Comparison of ENCODE assay signal across 9 mouse cellular contexts in genomic region chr12:33592938-33593337, GRCm38 (mm10).
DNase-seq lines count a peak whose midpoint lies in the region; ATAC-seq and TF ChIP-seq lines count a peak whose summit lies in the region.
"Had no signal": no experiment of that assay in that cellular context is flagged by ENCODE, and none has a peak within 500 bp of the region (broad histone marks: within the 10 kb centered on the region; RNA-seq: fewer than 3 reads in every experiment).

No protein-coding gene starts in this region.

- no peak overlapping the region for H3K27ac ChIP-seq in cerebellum, adult 2 months (ENCODE audit: insufficient read depth, low read length)
- no peak overlapping the region for H3K27ac ChIP-seq in lung, embryonic 15.5 days
- H3K27ac ChIP-seq in intestine, embryonic 16.5 days (ENCODE audit: low read length), result no peak overlapping the region
- peak overlapping the region; percentile 25; the same call in 1 of the 2 replicates for H3K27ac ChIP-seq in olfactory bulb, adult 2 months (ENCODE audit: insufficient read depth, low read depth, low read length)

- ATAC-seq in lung, embryonic 15.5 days (ENCODE audit: borderline replicate concordance, extremely low read depth, low FRiP score, low TSS enrichment), result no peak
- ATAC-seq in intestine, embryonic 16.5 days, result no peak

- H3K36me3 ChIP-seq in lung, embryonic 15.5 days, result no peaks in the 10 kb centered on the region
- no peaks in the 10 kb centered on the region for H3K36me3 ChIP-seq in intestine, embryonic 16.5 days (ENCODE audit: control insufficient read depth, insufficient read depth, low read length)

- H3K4me1 ChIP-seq in cerebellum, adult 2 months (ENCODE audit: control insufficient read depth, insufficient read depth, low read length), result no peaks in the 10 kb centered on the region
- H3K4me1 ChIP-seq in lung, embryonic 15.5 days, result no peaks in the 10 kb centered on the region
- H3K4me1 ChIP-seq in intestine, embryonic 16.5 days (ENCODE audit: control insufficient read depth, insufficient read depth, low read length), result 0 out of 2 replicates have a peak, but pooled peaks cover 3% of the 10 kb centered on the region
- H3K4me1 ChIP-seq in olfactory bulb, adult 2 months (ENCODE audit: control insufficient read depth, insufficient read depth, low read length), result 0 out of 2 replicates have a peak, but pooled peaks cover 2% of the 10 kb centered on the region

- H3K9me3 ChIP-seq in lung, embryonic 15.5 days, result no peaks in the 10 kb centered on the region
- H3K9me3 ChIP-seq in intestine, embryonic 16.5 days (ENCODE audit: control insufficient read depth, low read length), result no peaks in the 10 kb centered on the region

- TF ChIP-seq CTCF in cerebellum, adult 2 months (IDR thresholded peaks at IDR 0.05; ENCODE audit: borderline replicate concordance, insufficient read depth, low read depth, low read length), result no peak
- no peak for TF ChIP-seq CTCF in olfactory bulb, adult 2 months (IDR thresholded peaks at IDR 0.05; ENCODE audit: insufficient read depth, low read depth, low read length)

- H3K9ac ChIP-seq in lung, embryonic 15.5 days, result no peak overlapping the region
- H3K9ac ChIP-seq in intestine, embryonic 16.5 days (ENCODE audit: low read depth, low read length), result no peak overlapping the region

- H3K4me2 ChIP-seq in lung, embryonic 15.5 days, result peak overlapping the region; percentile 28
- peak overlapping the region; percentile 37 for H3K4me2 ChIP-seq in intestine, embryonic 16.5 days (ENCODE audit: low read depth, low read length)

- intact Hi-C loops in heart, postnatal 14 days (cut with DNase I), result no loop called here

- peak; percentile 15 to 27 for DNase-seq in cerebellum, adult 2 months
- no peak for DNase-seq in cerebellum, adult 9-11 months
- no peak for DNase-seq in lung, adult 18-20 months
- no peak for DNase-seq in heart, postnatal 14 days
- no peak for DNase-seq in gastrocnemius, postnatal 10 days
- DNase-seq: heart, adult 18-20 months had no signal

- no peak for TF ChIP-seq POLR2A in cerebellum, adult 2 months (IDR thresholded peaks at IDR 0.05; ENCODE audit: borderline replicate concordance, insufficient read depth, low read length)
- no peak for TF ChIP-seq POLR2A in olfactory bulb, adult 2 months (IDR thresholded peaks at IDR 0.05; ENCODE audit: insufficient read depth, low read depth, low read length)

- WGBS in cerebellum, adult 2 months, result 43% methylated on average over 17 of the region's 17 CpGs
- 30% methylated on average over 17 of the region's 17 CpGs for WGBS in lung, embryonic 15.5 days
- WGBS in intestine, embryonic 16.5 days, result 39% methylated on average over 17 of the region's 17 CpGs
- 16% methylated on average over 17 of the region's 17 CpGs for WGBS in olfactory bulb, adult 2 months

- H3K27me3 ChIP-seq in cerebellum, adult 2 months (ENCODE audit: control insufficient read depth, insufficient read depth, low read length), result no peaks in the 10 kb centered on the region
- H3K27me3 ChIP-seq in lung, embryonic 15.5 days, result no peaks in the 10 kb centered on the region
- H3K27me3 ChIP-seq in intestine, embryonic 16.5 days (replicated peaks; ENCODE audit: control insufficient read depth, insufficient read depth, low read length), result no peaks in the 10 kb centered on the region

- H3K4me3 ChIP-seq in cerebellum, adult 2 months (replicated peaks; ENCODE audit: insufficient read depth, low read depth, low read length), result no peak overlapping the region
- H3K4me3 ChIP-seq in lung, embryonic 15.5 days, result no peak overlapping the region
- no peak overlapping the region for H3K4me3 ChIP-seq in intestine, embryonic 16.5 days (ENCODE audit: low read length)
- peak overlapping the region; percentile 11 for H3K4me3 ChIP-seq in olfactory bulb, adult 2 months (ENCODE audit: insufficient read depth, low read depth, low read length)

Comparison
In these comparisons a context has a peak if more than half of its experiments do, and no peak if none do; other contexts are left out.
1. DNase-seq: peak in cerebellum, adult 2 months (2 of 2); none in cerebellum, adult 9-11 months (single experiment), lung, adult 18-20 months (0 of 2), heart, postnatal 14 days (0 of 2) and gastrocnemius, postnatal 10 days (single experiment).